Mouse (Mus musculus) liver, adult 2 months (tissue): ENCODE measurements around the gene Ltbp4.

Experiments
- CTCF ChIP-seq: fragments of 200-500 bp; IDR thresholded peaks from 2 replicates; pipeline ENCODE4 v1.5.1; 2011; ENCODE audit warnings: low read depth, low read length, control low read depth
- POLR2A ChIP-seq: fragments of 200-500 bp; IDR thresholded peaks from 2 replicates; pipeline ENCODE4 v1.6.1; 2011; ENCODE audit warnings: low read length, control low read depth; ENCODE audit not compliant: insufficient read depth; ENCODE audit errors: extremely low read depth

DNA sequence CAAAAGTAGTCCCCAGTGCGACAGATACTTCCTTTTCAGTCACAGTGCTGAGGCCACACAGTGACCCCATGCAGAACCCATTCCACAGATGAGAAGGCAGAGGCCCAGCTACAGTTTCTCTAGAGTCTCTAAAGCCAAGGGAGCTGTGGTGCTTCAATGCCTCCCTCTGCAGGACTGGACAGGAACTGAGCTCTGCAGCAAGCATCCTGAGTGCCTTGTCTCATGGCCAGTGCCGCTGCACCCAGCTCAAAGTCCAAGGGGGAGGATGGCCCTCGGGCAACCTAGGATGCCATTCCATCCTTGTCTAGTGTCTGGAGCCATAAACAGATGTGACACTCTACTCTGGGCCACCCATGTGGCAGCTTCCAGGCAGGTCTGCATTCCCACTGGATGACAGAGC is 81.8 kb downstream of the Ltbp4 start:
- TF ChIP-seq CTCF, result peak; percentile 85
- TF ChIP-seq POLR2A, result no peak
